Mouse (Mus musculus) liver, embryonic 13.5 days (tissue): ENCODE data around the gene Macf1. TPM values are rescaled to one million over a fixed set of nuclear protein-coding genes. Genes with fewer than 3 reads are reported as not detected.

Experiments
- ATAC-seq: fragments of 200-750 bp; cut with Nextera tagmentation; 2 replicates; pipeline ENCODE4 v1.8.0; 2017; ENCODE audit warnings: low read depth, mild to moderate bottlenecking, moderate number of reproducible peaks, moderate library complexity
- DNase-seq: peaks from one replicate; pipeline ENCODE4 v3.0.0; 2022
- H3K27ac ChIP-seq: fragments of 300-500 bp; sonication (generic); 2 replicates; pipeline ENCODE4 v1.5.1; 2015; ENCODE audit warnings: moderate library complexity, mild to moderate bottlenecking, inconsistent platforms
- H3K27me3 ChIP-seq: fragments of 300-500 bp; sonication (generic); 2 replicates; pipeline ENCODE4 v1.6.1; 2015; ENCODE audit warnings: mild to moderate bottlenecking, inconsistent platforms
- H3K36me3 ChIP-seq: fragments of 300-500 bp; sonication (generic); 2 replicates; pipeline ENCODE4 v1.6.1; 2015; ENCODE audit warnings: mild to moderate bottlenecking, inconsistent platforms
- H3K4me1 ChIP-seq: fragments of 300-500 bp; sonication (generic); replicated peaks from 2 replicates; pipeline ENCODE4 v1.6.1; 2015; ENCODE audit warnings: inconsistent platforms
- H3K4me2 ChIP-seq: fragments of 300-500 bp; sonication (generic); 2 replicates; pipeline ENCODE4 v1.6.1; 2015; ENCODE audit warnings: inconsistent platforms, mild to moderate bottlenecking, moderate library complexity
- H3K4me3 ChIP-seq: fragments of 300-500 bp; sonication (generic); replicated peaks from 2 replicates; pipeline ENCODE4 v1.5.1; 2015; ENCODE audit warnings: mild to moderate bottlenecking, inconsistent platforms
- H3K9ac ChIP-seq: fragments of 300-500 bp; sonication (generic); 2 replicates; pipeline ENCODE4 v1.6.1; 2015; ENCODE audit warnings: mild to moderate bottlenecking, inconsistent platforms
- H3K9me3 ChIP-seq: fragments of 300-500 bp; sonication (generic); replicated peaks from 2 replicates; pipeline ENCODE4 v1.6.1; 2016; ENCODE audit warnings: inconsistent platforms
- WGBS: fragments of 180-500 bp; shearing (Covaris S2); methylation state at CpG from one replicate; pipeline ENCODE4 v1.1.7; 2015; ENCODE audit not compliant: insufficient replicate concordance; 5-methylcytosine and 5-hydroxymethylcytosine counted together
- polyA plus RNA-seq: library from polyadenylated mRNA; unstranded; fragments of >200 nt; fragmentation: Nextera tagmentation; extraction: Ambion mirVana; gene quantifications from 2 replicates; pipeline ENCODE4 v1.2.1, GENCODE M21; 2015

Gene Macf1
- polyA plus RNA-seq, 1 experiment from 2014 or later = 9.5 TPM

DNA sequence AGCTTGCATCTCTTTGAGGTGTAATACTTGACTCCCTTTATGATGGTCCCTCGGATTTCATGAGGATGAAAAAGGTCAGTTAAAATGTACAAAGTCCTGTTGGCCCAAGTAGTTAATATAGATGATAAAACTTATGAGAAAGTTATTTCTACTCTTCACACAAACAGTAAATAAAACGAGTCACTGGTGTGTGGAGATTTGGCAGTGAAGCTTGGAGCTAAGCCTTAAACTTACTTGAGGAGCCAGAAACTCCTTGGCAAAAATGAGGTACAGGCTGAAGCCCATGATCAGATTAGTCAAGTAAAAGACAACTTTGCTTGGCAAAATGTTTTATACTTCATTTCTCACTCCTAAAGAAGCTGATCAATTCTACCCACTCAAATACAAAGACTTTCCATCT, 271.2 kb downstream of the Macf1 start:
- 49% methylated on average over 2 of the region's 2 CpGs for WGBS
- peaks cover 55% of the 10 kb centered on the region for H3K4me1 ChIP-seq

DNA sequence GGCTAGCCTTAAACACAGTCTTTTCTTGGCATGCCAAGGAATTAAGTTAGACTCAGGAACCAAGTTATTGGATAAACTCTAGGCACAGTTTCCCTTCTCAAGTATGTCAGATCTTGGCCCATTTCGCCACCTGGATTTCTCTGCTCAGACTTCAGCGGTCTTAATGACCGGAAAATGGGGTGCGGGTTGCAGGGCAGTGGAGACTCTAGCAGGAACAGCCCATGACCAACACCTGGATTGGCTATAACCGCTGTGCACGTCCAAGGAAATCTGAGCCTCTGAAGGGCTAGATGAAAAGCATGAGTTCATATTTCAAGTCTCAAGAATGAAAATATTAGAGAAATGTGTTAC, 271.7 kb downstream of the Macf1 start:
- 27% methylated on average over 6 of the region's 6 CpGs for WGBS
- Histone ChIP-seq H3K27ac (peak overlapping the region; percentile 35; the same call in 1 of the 2 replicates), H3K4me3 (peak overlapping the region; percentile 78), H3K27me3 (no peaks in the 10 kb centered on the region), H3K9ac (peak overlapping the region; percentile 84), H3K9me3 (no peaks in the 10 kb centered on the region), H3K36me3 (peaks cover 16% of the 10 kb centered on the region), H3K4me1 (peaks cover 56% of the 10 kb centered on the region), H3K4me2 (peak overlapping the region; percentile 98)
- ATAC-seq (no peak), DNase-seq (no peak)

More for the DNA sequence above, 271.2 kb downstream of the Macf1 start:
- no peak for ATAC-seq
- Histone ChIP-seq H3K27me3 (no peaks in the 10 kb centered on the region), H3K4me3 (no peak overlapping the region), H3K36me3 (peaks cover 12% of the 10 kb centered on the region), H3K4me2 (no peak overlapping the region), H3K27ac (no peak overlapping the region), H3K9ac (no peak overlapping the region), H3K9me3 (no peaks in the 10 kb centered on the region)
- DNase-seq = no peak

DNA sequence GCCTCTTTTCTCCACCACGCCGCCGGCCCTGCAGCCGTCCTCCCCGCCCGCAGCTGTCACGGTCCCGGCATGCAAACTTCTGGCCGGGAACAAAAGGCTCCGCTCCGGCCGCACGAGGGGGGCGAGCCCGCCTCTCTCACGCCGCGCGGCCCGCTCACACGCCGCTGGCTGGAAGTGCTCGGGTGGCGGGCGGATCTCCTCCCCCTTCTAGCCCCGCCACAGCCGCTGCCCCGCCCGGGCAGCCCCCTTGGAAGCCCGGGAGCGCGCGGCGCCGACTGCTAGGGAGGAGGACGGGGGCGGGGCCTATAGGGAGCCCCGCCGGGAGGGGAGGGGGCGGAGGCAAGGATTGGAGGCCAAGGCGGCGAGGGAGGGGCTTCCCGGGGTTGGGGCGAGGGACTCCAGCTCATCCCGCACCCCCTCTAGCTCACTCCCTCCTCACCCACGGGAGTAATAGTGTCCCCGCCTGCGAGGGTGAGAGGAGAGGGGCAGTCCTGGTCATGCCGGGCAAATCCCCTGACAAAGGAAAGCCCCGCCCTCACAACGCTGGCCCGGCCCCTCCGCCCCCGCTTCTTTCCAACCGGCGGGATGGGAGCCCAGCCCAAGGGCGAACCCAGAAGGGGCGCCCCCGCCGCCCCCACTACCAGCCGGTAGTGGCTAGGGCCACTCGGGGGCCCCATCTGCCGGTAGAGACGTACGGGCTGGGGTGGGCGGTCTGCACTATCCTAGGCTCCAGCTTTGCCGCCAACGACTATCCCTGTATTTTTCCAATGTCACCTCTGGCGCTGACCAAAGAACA, 272.2 kb downstream of the Macf1 start:
- Histone ChIP-seq H3K9ac (peak overlapping the region; percentile 84), H3K4me1 (peaks cover 60% of the 10 kb centered on the region), H3K36me3 (peaks cover 20% of the 10 kb centered on the region), H3K4me2 (peak overlapping the region; percentile 98), H3K4me3 (peak overlapping the region; percentile 78), H3K27ac (peak overlapping the region; percentile 75), H3K9me3 (no peaks in the 10 kb centered on the region), H3K27me3 (no peaks in the 10 kb centered on the region)
- under 1% methylated on average over 50 of the region's 69 CpGs for WGBS
- DNase-seq (peak; percentile 70), ATAC-seq (peak; percentile 90)

DNA sequence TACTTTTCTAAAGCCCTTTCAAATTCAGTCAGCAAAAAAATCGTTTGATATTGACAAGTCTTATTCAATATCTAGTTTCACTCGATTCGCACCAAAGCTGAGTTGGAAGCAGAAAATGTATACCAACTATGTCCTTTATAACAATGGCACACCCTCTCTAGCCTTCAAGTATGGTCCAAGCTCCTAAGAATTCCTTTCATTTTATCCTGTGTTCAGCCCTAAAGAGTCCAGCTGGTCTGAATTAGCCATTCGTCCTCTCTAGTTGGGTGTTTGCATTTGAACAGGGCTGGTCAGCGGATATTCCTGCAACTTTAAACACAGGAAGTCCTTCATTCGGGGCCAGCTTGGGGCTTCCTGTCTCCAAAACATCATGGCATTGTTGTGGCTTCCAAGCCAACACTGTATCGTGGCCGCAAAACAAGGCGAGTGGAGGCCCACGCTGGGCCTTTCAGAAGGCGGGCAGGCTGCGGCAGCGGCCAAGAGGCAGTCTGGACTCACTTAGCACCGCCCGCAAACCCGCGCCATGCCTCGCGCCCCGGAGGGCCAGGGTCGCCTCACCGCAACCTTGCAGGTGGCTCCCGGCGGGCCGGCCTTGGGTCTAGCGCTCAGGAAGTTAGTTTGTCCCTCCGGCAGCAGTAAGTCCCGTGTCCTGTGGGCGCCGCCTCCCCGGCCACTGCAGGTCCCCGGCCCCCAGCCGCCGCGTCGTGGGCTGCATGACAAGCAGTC, 273.0 kb downstream of the Macf1 start:
- Histone ChIP-seq H3K27ac (peak overlapping the region; percentile 75), H3K4me2 (peak overlapping the region; percentile 98), H3K4me3 (peak overlapping the region; percentile 78), H3K27me3 (no peaks in the 10 kb centered on the region), H3K9me3 (no peaks in the 10 kb centered on the region), H3K9ac (peak overlapping the region; percentile 84), H3K36me3 (peaks cover 20% of the 10 kb centered on the region), H3K4me1 (peaks cover 65% of the 10 kb centered on the region)
- WGBS = 2% methylated on average over 36 of the region's 36 CpGs
- ATAC-seq (peak; percentile 37), DNase-seq (no peak)

DNA sequence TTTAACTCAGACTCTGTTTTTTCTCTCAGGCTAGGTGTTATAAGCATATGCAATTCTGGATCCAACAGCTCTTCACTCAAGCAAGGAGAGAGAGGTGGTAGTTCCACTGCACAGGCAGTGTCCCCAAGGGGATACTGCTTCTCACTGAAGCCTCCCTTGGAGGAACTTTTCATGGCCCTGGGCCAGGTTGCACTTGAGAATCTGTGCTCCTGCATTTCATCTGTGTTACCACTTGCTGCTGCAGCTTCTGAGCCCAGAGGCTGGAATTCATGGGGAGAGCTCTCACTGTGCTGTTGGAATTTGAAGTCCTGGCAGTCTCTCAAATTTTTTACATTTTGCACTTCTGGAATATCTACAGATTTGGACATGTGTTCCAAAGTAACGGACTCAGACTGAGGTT, 274.4 kb downstream of the Macf1 start:
- DNase-seq (no peak), ATAC-seq (no peak)
- no peaks in the 10 kb centered on the region for H3K9me3 ChIP-seq
- H3K4me1 ChIP-seq = peaks cover 72% of the 10 kb centered on the region
- H3K27ac ChIP-seq = no peak overlapping the region
- H3K9ac ChIP-seq = no peak overlapping the region
- H3K36me3 ChIP-seq = peaks cover 20% of the 10 kb centered on the region
- 78% methylated on average over 1 of the region's 1 CpGs for WGBS
- peak overlapping the region; percentile 98; the same call in 1 of the 2 replicates for H3K4me2 ChIP-seq
- H3K27me3 ChIP-seq = no peaks in the 10 kb centered on the region
- no peak overlapping the region for H3K4me3 ChIP-seq

DNA sequence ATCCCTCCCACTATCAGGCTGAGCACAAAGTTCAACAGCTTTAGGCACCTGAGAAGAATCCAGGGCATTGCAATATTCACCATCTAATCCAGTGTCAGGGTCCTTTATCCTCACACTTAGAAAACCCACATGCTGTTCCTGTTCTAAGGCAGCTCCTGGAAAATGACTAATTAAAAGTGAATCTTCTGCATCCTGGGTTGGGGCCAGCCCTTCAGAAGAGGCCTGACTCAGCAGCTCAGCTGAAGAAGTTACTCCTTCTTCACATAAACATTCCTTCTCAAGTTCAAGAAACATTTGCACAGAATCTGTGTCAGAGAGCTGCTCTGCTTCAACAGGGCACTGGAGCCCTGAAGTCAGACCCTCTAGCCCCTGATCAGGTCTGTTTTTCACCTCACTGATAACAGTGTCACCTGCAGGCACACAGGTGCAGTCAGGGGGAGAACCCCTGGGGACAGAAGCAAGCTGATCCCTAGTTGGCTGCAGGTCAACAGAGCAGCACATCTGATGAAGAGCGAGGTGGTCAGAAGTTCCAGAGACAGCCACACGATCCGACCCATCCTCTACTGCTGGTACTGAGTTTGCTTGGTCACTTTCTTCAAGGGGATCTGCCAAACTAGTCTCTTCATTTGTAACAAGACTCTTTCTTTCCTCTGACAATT, 275.0 kb downstream of the Macf1 start:
- no peak overlapping the region for H3K27ac ChIP-seq

DNA sequence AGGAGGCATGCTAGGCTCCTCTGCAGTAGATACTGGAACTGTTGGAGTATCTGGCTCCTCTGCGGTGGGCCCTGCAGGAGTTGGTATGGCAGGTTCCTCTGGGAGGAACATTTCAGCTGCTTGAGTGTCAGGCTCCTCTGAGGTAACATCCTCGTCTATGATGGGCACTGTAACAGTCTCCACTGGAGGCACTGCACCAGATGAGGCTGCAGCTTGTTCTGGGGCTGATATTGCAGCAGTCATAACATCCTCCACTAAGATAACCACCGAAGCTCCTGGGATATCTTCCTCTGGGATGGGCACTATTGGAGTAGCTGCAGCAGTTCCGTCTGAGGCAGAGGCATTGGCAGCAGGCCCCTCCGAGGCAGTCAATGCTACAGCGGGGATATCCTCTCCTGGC, 276.4 kb downstream of the Macf1 start:
- Histone ChIP-seq H3K4me1 (peaks cover 73% of the 10 kb centered on the region), H3K4me2 (0 out of 2 replicates have a peak overlapping the region, but pooled peaks have one; percentile 3), H3K9me3 (no peaks in the 10 kb centered on the region), H3K36me3 (peaks cover 20% of the 10 kb centered on the region), H3K4me3 (no peak overlapping the region), H3K27ac (no peak overlapping the region), H3K9ac (no peak overlapping the region), H3K27me3 (no peaks in the 10 kb centered on the region)
- DNase-seq = no peak
- whole genome bisulfite sequencing = 65% methylated on average over 6 of the region's 6 CpGs
- no peak for ATAC-seq

More for the DNA sequence above, 275.0 kb downstream of the Macf1 start:
- Histone ChIP-seq H3K9ac (no peak overlapping the region), H3K4me1 (peaks cover 74% of the 10 kb centered on the region), H3K27me3 (no peaks in the 10 kb centered on the region), H3K4me2 (no peak overlapping the region), H3K9me3 (no peaks in the 10 kb centered on the region), H3K4me3 (no peak overlapping the region), H3K36me3 (peaks cover 20% of the 10 kb centered on the region)
- ATAC-seq (no peak), DNase-seq (no peak)
- WGBS = 89% methylated on average over 3 of the region's 3 CpGs

DNA sequence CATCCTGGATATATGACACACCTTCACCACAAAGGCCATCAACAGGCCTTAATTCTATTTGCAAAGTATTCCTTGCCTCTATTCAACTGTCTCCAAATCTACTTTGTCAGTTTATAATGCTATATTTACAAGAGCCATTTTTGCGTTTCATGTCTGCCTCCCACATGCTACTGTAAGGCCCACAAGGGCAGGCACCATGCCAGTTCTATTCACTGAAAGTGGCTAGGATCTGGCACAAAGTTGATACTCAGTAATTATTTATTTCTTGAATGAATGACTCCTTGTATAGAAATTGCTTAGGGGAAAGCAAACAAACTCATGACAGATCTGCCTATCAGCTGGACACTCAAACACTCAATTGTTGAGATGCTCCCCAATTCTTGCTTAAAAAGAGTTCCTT, 280.1 kb downstream of the Macf1 start:
- DNase-seq = no peak
- Histone ChIP-seq H3K4me2 (no peak overlapping the region), H3K4me1 (peaks cover 36% of the 10 kb centered on the region), H3K9ac (no peak overlapping the region), H3K4me3 (no peak overlapping the region), H3K27me3 (no peaks in the 10 kb centered on the region), H3K9me3 (no peaks in the 10 kb centered on the region), H3K36me3 (peaks cover 29% of the 10 kb centered on the region), H3K27ac (no peak overlapping the region)
- 71% methylated on average over 1 of the region's 1 CpGs for WGBS
- ATAC-seq = no peak

DNA sequence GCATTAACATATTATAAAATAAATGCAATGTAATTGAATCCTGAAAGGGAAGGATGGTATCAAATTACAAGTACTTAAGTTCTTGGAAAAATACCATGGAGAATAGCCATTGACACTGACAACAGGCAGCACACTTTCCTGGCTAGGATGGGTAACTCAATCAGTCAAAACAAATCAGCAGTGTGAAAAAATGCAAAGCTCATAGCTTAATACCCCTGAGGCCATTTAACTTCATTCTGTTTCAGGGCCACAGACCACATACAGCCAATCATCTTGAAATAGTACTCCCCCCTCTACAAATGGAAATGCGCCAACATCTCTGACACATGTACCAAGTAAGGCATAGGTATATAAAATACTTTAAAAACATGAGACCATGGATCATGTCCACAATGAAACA, 281.9 kb downstream of the Macf1 start:
- Histone ChIP-seq H3K9me3 (no peaks in the 10 kb centered on the region), H3K4me2 (no peak overlapping the region), H3K4me3 (no peak overlapping the region), H3K27me3 (no peaks in the 10 kb centered on the region), H3K4me1 (peaks cover 21% of the 10 kb centered on the region), H3K9ac (no peak overlapping the region), H3K36me3 (peaks cover 25% of the 10 kb centered on the region), H3K27ac (no peak overlapping the region)
- ATAC-seq = no peak
- DNase-seq = no peak
- WGBS = 78% methylated on average over 1 of the region's 1 CpGs

DNA sequence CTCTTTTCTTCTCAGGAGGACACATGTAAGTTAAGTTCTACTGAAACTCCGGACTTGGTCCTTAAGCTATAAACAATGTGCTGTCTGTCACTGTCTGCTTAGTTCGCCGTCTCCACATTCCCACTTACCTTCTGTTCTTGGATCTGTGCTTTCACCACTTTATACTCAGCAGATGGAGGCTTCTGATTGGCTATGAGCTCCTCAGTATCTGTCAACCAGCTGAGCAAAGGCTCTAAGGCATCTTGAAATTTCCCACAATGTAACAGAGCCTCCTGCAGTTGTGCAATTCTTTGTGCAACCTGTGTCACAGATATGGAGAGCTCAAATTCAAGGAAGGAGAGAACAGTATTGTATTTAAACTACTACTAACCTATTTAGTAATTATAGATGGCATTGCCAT, 282.9 kb downstream of the Macf1 start:
- Histone ChIP-seq H3K36me3 (peaks cover 33% of the 10 kb centered on the region), H3K4me1 (peaks cover 14% of the 10 kb centered on the region), H3K4me2 (no peak overlapping the region), H3K4me3 (no peak overlapping the region), H3K27me3 (no peaks in the 10 kb centered on the region), H3K27ac (no peak overlapping the region), H3K9me3 (no peaks in the 10 kb centered on the region), H3K9ac (no peak overlapping the region)
- WGBS = 75% methylated on average over 3 of the region's 3 CpGs
- DNase-seq = no peak
- no peak for ATAC-seq

DNA sequence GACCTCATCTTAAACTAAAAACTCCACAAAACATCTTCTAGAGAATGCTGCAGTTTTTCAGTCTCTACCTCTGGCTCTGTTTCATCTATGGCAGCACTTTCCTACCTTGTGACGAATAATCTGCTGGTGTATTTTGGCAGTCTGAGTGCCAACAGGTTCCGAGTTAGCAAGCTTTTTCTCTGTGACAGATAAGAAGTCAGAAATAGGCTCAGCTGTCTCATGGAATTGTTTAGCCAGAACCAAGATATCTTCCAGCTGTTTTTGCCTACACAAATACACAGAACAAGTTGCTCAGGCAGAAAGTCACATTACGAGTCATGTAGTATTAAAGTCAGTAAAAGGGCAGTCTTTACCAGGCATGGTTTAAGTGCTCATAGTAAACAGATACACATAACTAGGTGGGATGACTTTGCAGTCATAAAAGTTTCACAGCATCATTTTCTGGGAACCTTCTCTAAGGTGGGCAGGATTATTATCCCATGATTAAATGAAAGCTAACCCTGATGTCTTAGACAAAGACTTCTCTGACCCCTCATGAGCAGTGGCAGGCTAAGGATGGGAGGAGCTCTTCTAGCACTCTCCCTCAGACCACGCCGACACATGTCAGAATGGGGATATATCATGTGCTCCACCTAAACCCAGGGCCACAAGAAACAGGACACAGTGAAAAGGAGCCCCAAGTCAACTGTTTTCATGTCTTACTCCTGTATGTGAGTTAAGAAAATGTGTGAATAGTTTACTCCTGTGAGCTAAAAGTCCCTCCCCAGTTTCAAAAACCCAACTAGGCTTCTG, 286.3 kb downstream of the Macf1 start:
- Histone ChIP-seq H3K27me3 (no peaks in the 10 kb centered on the region), H3K27ac (no peak overlapping the region), H3K4me2 (no peak overlapping the region), H3K4me3 (no peak overlapping the region), H3K9me3 (no peaks in the 10 kb centered on the region), H3K36me3 (peaks cover 57% of the 10 kb centered on the region), H3K9ac (no peak overlapping the region), H3K4me1 (no peaks in the 10 kb centered on the region)
- no peak for DNase-seq
- WGBS = 79% methylated on average over 5 of the region's 5 CpGs
- ATAC-seq = no peak
